Mouse (Mus musculus) layer of hippocampus, adult 18-20 months (tissue): Measurements from ENCODE around the gene Spc24. TPM values are rescaled to one million over a fixed set of nuclear protein-coding genes. Genes with fewer than 3 reads are reported as not detected.
A peak's percentile ranks its signal among the peaks of the same experiment; 100 is the strongest.
"Not testable (repeated sequence)": the region's sequence is repeated elsewhere in the genome, so short reads cannot be mapped to it uniquely, and the experiment has no call there.

Experiments used
- DNase-seq, 2 experiments: peaks; one replicate each; pipeline ENCODE4 v3.0.0; 2022; ENCODE audit warnings: low spot score in 2 of 2
- long read RNA-seq: library from polyadenylated mRNA; stranded (forward); transcript quantifications from one replicate; pipeline ENCODE4 v2.0.0, GENCODE M21; 2021
- total RNA-seq, 2 experiments: library from RNA; stranded (reverse); gene quantifications; 2 replicates each; pipeline ENCODE4 v1.2.3; 2021

The Spc24 gene
- total RNA-seq, result 1 to 10 TPM; 1.9 to 2.7 TPM
- long read RNA-seq, partial matches to known transcripts, result 0 of 1 reads
- long read RNA-seq, other reads (novel, unspliced or antisense), result 0 of 1 reads

DNA sequence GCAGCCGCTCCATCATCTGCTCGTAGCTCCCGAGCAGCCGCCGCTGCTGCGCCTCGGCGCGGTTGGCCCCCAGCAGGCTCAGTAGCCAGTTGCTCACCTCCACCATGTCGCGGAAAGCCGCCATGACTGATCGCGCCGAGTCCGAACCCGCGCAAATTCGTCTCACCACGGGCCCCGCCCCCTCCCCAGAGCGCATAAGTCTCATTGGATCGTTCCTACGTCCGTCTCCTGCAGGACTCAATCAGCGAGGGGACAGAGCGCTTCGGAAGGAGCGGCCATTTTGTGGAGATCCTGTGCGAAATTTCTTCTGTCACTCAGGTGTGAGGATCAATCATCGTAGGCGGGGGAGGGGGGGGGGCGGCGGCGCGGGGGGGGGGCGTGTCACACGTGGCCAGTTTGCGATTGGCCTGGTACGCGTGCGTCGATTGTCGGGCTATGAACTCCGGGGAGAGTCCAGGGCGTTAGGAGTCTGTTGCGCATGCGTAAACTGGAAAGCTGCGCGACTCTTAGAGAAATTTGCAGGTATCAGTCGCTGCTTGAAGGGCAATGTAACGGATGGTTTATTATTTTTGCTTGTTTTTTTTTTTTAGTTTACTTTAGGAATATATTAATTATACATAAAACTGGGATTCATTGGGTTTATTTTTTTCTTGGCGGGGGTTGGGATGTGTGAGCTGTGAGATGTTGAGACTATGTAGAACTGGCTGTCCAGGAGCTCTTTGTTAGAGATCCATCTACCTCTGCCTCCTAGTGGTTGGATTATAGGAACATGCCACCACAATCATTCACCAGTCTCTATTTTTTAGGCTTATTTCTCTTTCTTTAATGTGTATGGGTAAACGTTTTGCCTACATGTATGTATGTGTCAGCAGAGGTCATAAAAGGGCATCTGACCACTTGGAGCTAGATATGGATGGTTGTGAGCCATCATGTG, at the start of gene Spc24:
TSS of gene Spc24 (minus strand) at position 149 of the 934 bp plus-strand sequence.
- DNase-seq, result peak; percentile 91 to 97

DNA sequence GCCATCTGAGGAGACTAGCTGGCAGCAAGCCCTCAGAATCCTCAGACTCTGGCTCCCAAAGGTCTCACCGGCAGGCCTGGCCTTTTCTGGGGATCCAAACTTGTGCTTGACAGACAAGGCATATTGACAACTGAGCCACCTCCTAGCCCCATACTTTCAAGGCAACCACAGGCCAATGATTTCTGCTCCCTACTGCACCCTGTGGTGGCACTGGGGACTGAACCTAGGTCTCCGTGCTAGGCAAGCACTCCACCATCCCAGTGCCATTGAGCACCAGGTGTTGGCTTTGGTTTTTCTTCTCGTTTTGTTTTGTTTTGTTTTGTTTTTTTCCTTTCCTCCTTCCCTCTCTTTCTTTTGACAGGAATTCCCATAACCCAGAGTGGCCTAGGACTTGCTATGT, 48.5 kb upstream of the Spc24 start:
- DNase-seq, result no peak

DNA sequence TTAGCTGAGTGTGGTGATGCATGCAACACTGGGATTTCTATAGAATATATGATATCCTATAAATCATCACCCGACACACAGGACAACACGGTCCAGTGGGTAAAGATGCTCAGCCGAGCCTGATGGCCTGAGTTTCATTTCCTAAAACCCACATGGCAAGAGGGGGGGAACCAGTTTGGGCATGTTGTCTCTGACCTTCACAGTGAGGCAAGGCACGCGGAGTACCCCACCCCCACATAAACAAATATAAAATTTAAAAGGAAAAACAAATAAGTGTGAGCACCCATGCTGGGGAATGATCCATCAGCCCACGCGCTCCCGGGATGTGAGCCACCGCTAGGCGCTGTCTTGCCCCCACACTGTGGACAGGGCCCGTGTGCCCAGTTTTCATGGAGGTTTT, 46.9 kb upstream of the Spc24 start:
- DNase-seq, result no peak

DNA sequence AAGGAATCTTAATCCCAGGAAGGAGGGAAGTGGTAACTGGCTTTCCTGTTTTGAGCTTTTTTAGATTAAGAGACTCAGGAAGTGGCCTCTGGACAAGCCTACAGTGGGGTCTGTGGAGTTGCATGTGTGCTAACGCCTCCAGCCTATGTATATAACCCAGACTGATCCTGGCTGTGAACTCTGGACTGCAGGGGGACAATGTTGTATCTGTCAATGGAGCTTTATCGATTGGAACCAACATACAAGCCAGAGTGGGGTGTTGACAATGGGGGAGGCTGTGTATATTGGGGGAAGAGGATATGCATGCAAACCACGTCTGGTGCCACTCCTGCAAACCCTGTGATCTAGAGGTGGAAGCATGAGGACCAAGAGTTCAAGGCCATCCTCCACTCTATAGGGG, 46.3 kb upstream of the Spc24 start:
- no peak for DNase-seq

DNA sequence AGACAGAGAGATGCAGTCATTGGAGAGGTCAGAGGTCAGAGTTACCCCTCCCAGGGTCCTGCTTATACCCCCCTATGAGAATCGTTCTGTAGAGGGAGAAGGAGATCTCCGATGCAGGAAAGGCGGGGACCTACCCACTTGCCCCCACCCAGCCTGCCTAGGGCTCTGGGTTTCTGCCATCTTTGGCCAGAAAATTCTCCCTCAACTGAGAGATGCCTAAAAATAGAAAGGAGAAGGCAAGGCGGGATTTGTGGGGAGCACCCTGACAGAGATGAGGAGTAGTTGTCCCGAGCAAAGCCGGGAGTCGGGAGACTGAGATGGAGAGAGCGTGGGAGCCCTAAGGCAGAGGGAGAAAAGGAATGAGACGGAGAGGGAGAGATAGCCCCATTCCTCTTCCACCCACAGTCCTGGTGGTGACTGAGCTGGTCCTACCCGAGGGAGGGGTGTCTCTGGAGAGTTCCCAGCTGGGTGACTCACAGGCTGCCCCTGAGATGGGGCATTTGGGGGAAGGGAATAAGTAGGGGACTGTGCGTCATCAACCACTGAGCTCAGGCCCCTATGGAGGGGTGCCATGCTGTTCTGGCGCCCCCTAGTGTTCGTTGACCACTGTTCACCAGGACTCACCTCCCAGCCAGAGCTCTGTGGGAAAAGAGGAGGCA, 44.0 kb upstream of the Spc24 start:
- peak; percentile 71 to 85 for DNase-seq

- DNase-seq, result no peak
These were observed 41.5 kb upstream of the Spc24 start for GRCm38 (mm10) chr9:21801591-21801990.

GRCm38 (mm10) chr9:21801121-21801520, 41.0 kb upstream of the Spc24 start:
- DNase-seq, result no peak

- DNase-seq, result no peak
These were observed 38.9 kb upstream of the Spc24 start for GRCm38 (mm10) chr9:21799010-21799350.

- peak; percentile 41 to 63 for DNase-seq
These were observed 38.4 kb upstream of the Spc24 start, which contains the start of gene Kank2 for GRCm38 (mm10) chr9:21798345-21799009. Kank2 (minus strand) TSS chr9:21798744.

- no peak for DNase-seq
These were observed 37.8 kb upstream of the Spc24 start for GRCm38 (mm10) chr9:21797921-21798344.

DNA sequence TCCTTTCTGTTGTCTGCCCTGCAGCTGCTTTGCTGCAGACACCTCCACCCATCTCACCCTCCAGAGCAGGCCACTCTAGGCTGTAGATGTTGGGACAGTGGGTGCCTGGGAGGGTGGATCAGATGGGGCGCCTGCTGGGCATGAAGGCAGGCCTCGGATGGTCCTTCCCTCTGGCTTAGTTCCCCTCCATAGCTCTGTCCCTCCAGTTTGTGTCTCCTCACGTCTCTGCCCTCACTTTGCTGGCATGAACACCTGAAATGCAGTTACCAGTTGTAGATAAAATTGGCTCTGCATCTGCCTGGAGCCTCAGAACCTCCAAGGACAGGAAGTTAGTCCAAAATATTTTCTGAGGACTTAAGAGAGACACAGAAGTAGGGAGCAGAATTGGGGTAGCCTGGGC, 36.8 kb upstream of the Spc24 start:
- DNase-seq, result no peak

- no peak for DNase-seq
These were observed 36.2 kb upstream of the Spc24 start for GRCm38 (mm10) chr9:21796259-21796658.

GRCm38 (mm10) chr9:21795579-21795978, 35.5 kb upstream of the Spc24 start:
- DNase-seq, result no peak

- no peak for DNase-seq
These were observed 34.8 kb upstream of the Spc24 start for GRCm38 (mm10) chr9:21794925-21795324.

GRCm38 (mm10) chr9:21794344-21794834, 34.3 kb upstream of the Spc24 start:
- DNase-seq, result no peak

- not testable (repeated sequence) for DNase-seq
These were observed 33.4 kb upstream of the Spc24 start for GRCm38 (mm10) chr9:21793507-21793906.

DNA sequence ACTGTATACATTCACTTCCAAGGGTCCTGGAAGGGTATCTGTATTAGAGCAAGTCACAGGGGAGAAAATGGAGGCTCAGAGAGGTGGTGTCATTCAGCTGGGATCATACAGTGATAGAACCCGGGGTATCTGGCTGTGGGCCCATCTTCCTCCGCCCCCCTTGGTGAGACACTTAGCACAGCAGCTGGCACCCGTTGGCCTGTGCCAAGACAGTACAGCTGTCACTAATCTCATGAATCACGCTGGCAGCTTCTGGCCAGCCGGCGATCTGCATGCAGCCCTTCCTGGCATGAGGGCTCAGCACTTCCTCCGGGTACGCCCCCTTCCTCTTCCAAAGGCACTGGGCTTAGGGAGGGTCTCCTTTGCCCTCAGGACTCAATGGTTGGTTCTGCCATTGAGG, 32.5 kb upstream of the Spc24 start:
- DNase-seq, result peak; percentile 62 to 85

DNA sequence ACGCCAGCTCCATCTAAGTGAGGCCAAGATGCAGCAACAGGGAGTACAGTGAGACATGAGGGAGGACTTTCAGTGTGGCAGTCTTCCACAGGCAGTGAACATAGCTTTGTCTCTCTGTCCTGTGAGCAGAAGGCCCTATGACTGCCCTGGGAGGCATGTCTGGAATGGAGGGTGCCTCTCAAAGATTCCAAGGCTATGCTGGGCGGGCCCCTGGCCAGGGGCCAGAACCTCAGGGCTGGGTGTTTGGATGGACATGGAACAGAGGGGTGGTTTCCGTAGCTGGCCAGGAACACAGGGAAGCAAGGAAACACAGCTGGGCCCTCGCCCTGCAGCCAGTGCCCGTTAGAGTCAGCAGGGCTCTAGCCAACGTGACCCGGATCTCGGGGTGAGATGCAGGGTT, 31.8 kb upstream of the Spc24 start:
- DNase-seq, result no peak

GRCm38 (mm10) chr9:21788234-21788633, 28.1 kb upstream of the Spc24 start:
- DNase-seq, result no peak

GRCm38 (mm10) chr9:21787654-21788053, 27.6 kb upstream of the Spc24 start:
- no peak for DNase-seq

- DNase-seq, result peak in 1 of 2 experiments; percentile 64
These were observed 26.8 kb upstream of the Spc24 start for GRCm38 (mm10) chr9:21786906-21787305.
